Comparison of ENCODE assay signal across 10 mouse cellular contexts in the genomic region with DNA sequence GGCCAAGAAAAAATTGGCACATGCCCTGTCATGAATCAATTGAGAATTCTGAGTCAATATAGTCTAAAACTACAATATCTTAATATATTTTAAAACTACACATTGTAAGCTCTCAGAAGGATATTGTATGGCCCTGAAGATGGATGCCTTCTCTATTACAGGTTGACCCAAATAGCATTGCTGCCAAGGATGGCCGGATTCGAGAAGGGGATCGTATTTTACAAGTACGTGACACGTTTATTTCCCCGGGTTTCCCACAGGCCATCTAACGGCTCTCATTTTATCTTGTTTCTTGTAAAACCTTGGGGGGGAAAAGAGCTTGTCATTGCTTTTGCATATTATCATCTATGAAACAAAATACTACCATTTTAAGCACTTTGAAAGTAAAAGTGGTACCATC.
"Had no signal": no experiment of that assay in that cellular context is flagged by ENCODE, and none has a peak within 500 bp of the region (broad histone marks: within the 10 kb centered on the region; RNA-seq: fewer than 3 reads in every experiment).

No protein-coding gene starts in this region.

- DNase-seq: forebrain, postnatal 0 days; gastrocnemius, postnatal 36 days; heart, adult 2 months; heart, postnatal 14 days; heart, postnatal 36 days; kidney, adult 11 months; kidney, adult 8-10 months; kidney, postnatal 14 days; kidney, postnatal 36 days; left cerebral cortex, postnatal 4 days had no signal
